Mouse (Mus musculus): ENCODE results near the gene Hoxa3.

DNA sequence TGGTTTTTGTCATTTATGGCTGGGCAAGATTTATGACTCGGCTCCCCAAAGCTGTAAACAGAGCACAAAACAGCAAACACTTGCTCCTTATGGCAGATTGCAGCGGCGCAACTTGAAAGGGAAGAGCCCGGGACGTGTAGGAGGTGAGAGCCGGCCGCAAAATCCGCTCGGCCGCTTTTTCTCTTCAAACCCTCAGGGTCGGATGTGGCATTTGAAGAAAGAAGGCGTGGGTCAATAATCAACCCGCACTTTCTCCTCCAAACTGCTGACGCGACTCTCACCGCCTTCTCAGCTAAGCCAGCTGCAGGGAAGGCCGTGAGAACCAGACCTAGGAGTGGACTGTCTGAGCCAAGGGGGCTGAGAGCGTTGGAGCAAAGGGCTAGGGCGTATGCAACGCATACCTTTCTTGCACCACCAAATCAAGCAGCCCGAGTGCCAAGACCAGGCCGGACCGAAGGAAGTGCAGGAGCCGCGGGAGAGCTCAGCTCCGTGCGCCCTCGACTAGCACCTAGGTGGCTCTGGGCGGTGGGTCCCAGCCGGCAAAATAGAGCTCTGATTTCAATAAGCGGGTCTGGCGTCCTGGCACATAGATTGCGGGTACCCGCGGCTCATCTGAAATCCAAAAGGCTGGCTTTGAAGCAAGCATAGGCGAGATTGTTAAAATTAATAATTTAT is 35.9 kb downstream of the Hoxa3 start, which contains the start of gene 5730596B20Rik:
- no peak for TF ChIP-seq CTCF (IDR thresholded peaks at IDR 0.05; ENCODE audit: borderline replicate concordance, control insufficient read depth, extremely low read depth, insufficient read depth, low read length, poor library complexity)
- no peak for TF ChIP-seq POLR2A (IDR thresholded peaks at IDR 0.05; ENCODE audit: control insufficient read depth, extremely low read depth, insufficient read depth, low read length, poor library complexity)
